Mouse (Mus musculus) embryonic fibroblast, embryonic 13.5 days (primary cell): Measurements from ENCODE around the gene Ddr2.

ENCODE experiments used
- CTCF ChIP-seq: IDR thresholded peaks from 2 replicates; pipeline ENCODE4 v1.5.1; 2011; ENCODE audit warnings: mild to moderate bottlenecking, control low read depth, low read length, moderate library complexity, borderline replicate concordance; ENCODE audit not compliant: insufficient read depth
- POLR2A ChIP-seq: IDR thresholded peaks from 2 replicates; pipeline ENCODE4 v1.6.1; 2011; ENCODE audit warnings: low read depth, mild to moderate bottlenecking, control low read depth, low read length, moderate library complexity

GRCm38 (mm10) chr1:170039402-170039801 is 71.2 kb downstream of the Ddr2 start:
- TF ChIP-seq POLR2A (no peak), CTCF (no peak)
